In genomic region chr2:165886857-165887628, GRCm38 (mm10) we compare ENCODE assay signal across 8 mouse cellular contexts. TPM values are rescaled to one million over a fixed set of nuclear protein-coding genes. Genes with fewer than 3 reads are reported as not detected.
DNase-seq lines count a peak whose midpoint lies in the region; ATAC-seq lines count a peak whose summit lies in the region.

No protein-coding gene starts in this region.

- H3K4me3 ChIP-seq in heart, embryonic 14.5 days (ENCODE audit: control insufficient read depth in 1 of 2, insufficient read depth in 1 of 2, low read depth in 1 of 2, low read length in 2 of 2), result no peak overlapping the region
- no peak overlapping the region for H3K4me3 ChIP-seq in neural tube, embryonic 13.5 days

- ATAC-seq in heart, embryonic 14.5 days (ENCODE audit: insufficient number of reproducible peaks, insufficient read depth, low FRiP score, low read depth), result no peak
- no peak for ATAC-seq in neural tube, embryonic 13.5 days (ENCODE audit: low read depth)

- H3K4me1 ChIP-seq in heart, embryonic 14.5 days (ENCODE audit: control insufficient read depth in 2 of 2, insufficient read depth in 2 of 2, low read length in 2 of 2), result peaks cover 58 to 76% of the 10 kb centered on the region in 2 experiments
- H3K4me1 ChIP-seq in neural tube, embryonic 13.5 days (replicated peaks), result peaks cover 80% of the 10 kb centered on the region

- H3K27me3 ChIP-seq in heart, embryonic 14.5 days (ENCODE audit: control insufficient read depth, insufficient read depth, low read length), result no peaks in the 10 kb centered on the region
- H3K27me3 ChIP-seq in neural tube, embryonic 13.5 days, result no peaks in the 10 kb centered on the region

- peak; percentile 48 for DNase-seq in heart, adult 8-10 months (ENCODE audit: low spot score)
- DNase-seq in heart, adult 9 months (ENCODE audit: low spot score in 2 of 2), result no peak
- peak; percentile 68 for DNase-seq in cerebellum, adult 9-10 months
- DNase-seq in kidney, postnatal 25 days, result peak; percentile 64 to 85
- no peak for DNase-seq in right cerebral cortex, postnatal 25 days
- no peak for DNase-seq in ovary, adult 18-20 months (ENCODE audit: low spot score)

- peak overlapping the region; percentile 42 for H3K4me2 ChIP-seq in heart, embryonic 14.5 days (ENCODE audit: low read length)
- peak overlapping the region; percentile 24 for H3K4me2 ChIP-seq in neural tube, embryonic 13.5 days

- peak overlapping the region; percentile 79 for H3K9ac ChIP-seq in heart, embryonic 14.5 days (ENCODE audit: low read length)
- peak overlapping the region; percentile 77 for H3K9ac ChIP-seq in neural tube, embryonic 13.5 days

- H3K36me3 ChIP-seq in heart, embryonic 14.5 days (ENCODE audit: control insufficient read depth, insufficient read depth, low read length), result no peaks in the 10 kb centered on the region
- no peaks in the 10 kb centered on the region for H3K36me3 ChIP-seq in neural tube, embryonic 13.5 days

- 8% methylated on average over 24 of the region's 25 CpGs for WGBS in heart, embryonic 14.5 days
- 7% methylated on average over 19 of the region's 25 CpGs for WGBS in neural tube, embryonic 13.5 days

- peak overlapping the region; percentile 99 for H3K27ac ChIP-seq in heart, embryonic 14.5 days (replicated peaks in 1 of 2; ENCODE audit: control insufficient read depth in 1 of 2, insufficient read depth in 1 of 2, low read depth in 2 of 2, low read length in 2 of 2)
- peak overlapping the region; percentile 100 for H3K27ac ChIP-seq in neural tube, embryonic 13.5 days (replicated peaks)

- H3K9me3 ChIP-seq in heart, embryonic 14.5 days (ENCODE audit: control insufficient read depth, low read length), result no peaks in the 10 kb centered on the region
- no peaks in the 10 kb centered on the region for H3K9me3 ChIP-seq in neural tube, embryonic 13.5 days

RNA-seq across cellular contexts. Expression of gene Zmynd8, which starts 11.8 kb away (rescaled TPM):
- 10 to 100 TPM; 35.5 to 60.5 (median 45.4) TPM for total RNA-seq in heart, adult 8-10 months (2022)
- 35.9 and 38.0 TPM in 2 replicates for polyA plus RNA-seq in heart, embryonic 14.5 days (2014; fragmentation: Nextera tagmentation; extraction: Ambion mirVana)
- polyA plus RNA-seq in neural tube, embryonic 13.5 days (2015; fragmentation: Nextera tagmentation; extraction: Ambion mirVana), result 69.0 and 73.2 TPM in 2 replicates

Comparison
In these comparisons a context has a peak if more than half of its experiments do, and no peak if none do; other contexts are left out.
1. DNase-seq: peak in heart, adult 8-10 months (single experiment), cerebellum, adult 9-10 months (single experiment) and kidney, postnatal 25 days (2 of 2); none in heart, adult 9 months (0 of 2), right cerebral cortex, postnatal 25 days (single experiment) and ovary, adult 18-20 months (single experiment).